Mouse (Mus musculus): ENCODE measurements around the gene Ppef2.

DNA sequence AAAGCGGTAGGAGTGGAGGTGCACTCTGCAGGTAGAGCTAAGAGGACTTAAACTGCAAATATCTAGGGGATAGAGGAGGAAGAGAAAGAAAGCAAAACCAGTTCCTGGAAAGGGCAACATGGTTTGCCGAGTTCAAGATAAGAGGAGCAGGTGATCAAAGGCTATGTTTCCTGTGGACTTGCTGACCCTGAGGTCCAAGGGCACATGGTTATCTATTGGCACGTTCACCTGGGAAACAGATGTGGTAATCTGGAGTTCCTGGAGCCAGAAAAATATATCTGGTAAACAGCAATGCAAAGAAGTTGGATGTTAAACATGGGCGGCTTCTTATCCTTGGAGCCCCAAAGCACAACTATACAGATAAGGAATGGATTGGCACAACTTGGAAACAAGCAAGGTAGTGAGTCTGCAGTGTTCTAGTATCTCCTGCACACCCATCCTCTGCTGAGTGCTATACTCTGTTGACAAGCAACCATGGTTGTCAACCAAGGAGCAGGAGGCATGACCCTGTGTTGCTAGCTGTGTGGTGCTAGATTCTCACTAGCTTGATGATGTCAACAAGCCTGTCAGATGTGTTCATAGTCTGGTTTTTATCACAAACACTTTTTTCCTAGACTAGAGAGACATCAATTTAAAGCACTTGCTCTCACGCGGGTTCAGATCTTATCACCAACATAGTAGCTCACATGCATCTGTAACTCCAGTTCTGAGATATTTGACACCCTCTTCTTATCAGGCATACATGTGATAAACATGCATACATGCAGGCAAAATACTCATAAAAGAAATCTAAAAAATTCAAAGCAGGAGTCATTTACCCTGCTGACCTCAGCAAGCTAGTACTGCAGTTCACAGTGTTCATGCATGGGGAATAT, 51.7 kb downstream of the Ppef2 start:
- TF ChIP-seq POLR2A (IDR thresholded peaks at IDR 0.05; ENCODE audit: borderline replicate concordance, insufficient read depth, low read length) (no peak), CTCF (IDR thresholded peaks at IDR 0.05; ENCODE audit: borderline replicate concordance, insufficient read depth, low read depth, low read length) (no peak)

Data from cerebellum, adult 2 months (tissue).